Mouse (Mus musculus): ENCODE results near the gene Stat5a. TPM values are rescaled to one million over a fixed set of nuclear protein-coding genes. Genes with fewer than 3 reads are reported as not detected.

The Stat5a gene
- total RNA-seq, 2 experiments from 2014 or later, result 1.1 to 1.5 TPM

Other genes with a start within 250 kb of the Stat5a start
- gene Nkiras2, start 240.1 kb upstream of the Stat5a start, total RNA-seq (2021), result 10 to 100 TPM; 12.5 to 15.1 TPM
- gene Dnajc7, start 239.2 kb upstream of the Stat5a start, total RNA-seq (2021), result 100 to 1,000 TPM; 249 to 265 TPM
- gene Zfp385c, start 166.9 kb upstream of the Stat5a start, total RNA-seq (2021), result under 1 TPM; 0.15 to 0.66 TPM
- 1 to 10 TPM; 1.5 to 3.4 TPM for gene Dhx58, start 155.1 kb upstream of the Stat5a start, total RNA-seq (2021)
- gene Kat2a, start 146.9 kb upstream of the Stat5a start, total RNA-seq (2021), result 10 to 100 TPM; 53.0 to 54.4 TPM
- gene Hspb9, start 145.5 kb upstream of the Stat5a start, total RNA-seq (2021), result not detected
- 100 to 1,000 TPM; 143 to 149 TPM for gene Rab5c, start 121.1 kb upstream of the Stat5a start, total RNA-seq (2021)
- 1 to 10 TPM; 1.7 TPM for gene Kcnh4, start 99.4 kb upstream of the Stat5a start, total RNA-seq (2021)
- not detected for gene Hcrt, start 96.4 kb upstream of the Stat5a start, total RNA-seq (2021)
- gene Ghdc, start 88.4 kb upstream of the Stat5a start, total RNA-seq (2021), result 1 to 10 TPM; 6.2 to 9.9 TPM
- 10 to 100 TPM; 11.7 to 12.7 TPM for gene Stat5b, start 8.6 kb upstream of the Stat5a start, total RNA-seq (2021)
- 10 to 100 TPM; 34.2 to 44.7 TPM for gene Stat3, start 80.2 kb downstream of the Stat5a start, total RNA-seq (2021)
- 10 to 100 TPM; 12.4 to 14.5 TPM for gene Cavin1, start 111.5 kb downstream of the Stat5a start, total RNA-seq (2021)
- gene Atp6v0a1, start 150.1 kb downstream of the Stat5a start, total RNA-seq (2021), result 100 to 1,000 TPM; 464 to 482 TPM
- 1 to 10 TPM; 7.2 to 9.1 TPM for gene Naglu, start 210.7 kb downstream of the Stat5a start, total RNA-seq (2021)
- 1 to 10 TPM in 1 of 2 experiments, under 1 TPM in 1; 0.67 to 1.7 TPM for gene Hsd17b1, start 219.1 kb downstream of the Stat5a start, total RNA-seq (2021)
- 10 to 100 TPM; 27.0 to 28.0 TPM for gene Coasy, start 223.2 kb downstream of the Stat5a start, total RNA-seq (2021)
- gene Mlx, start 227.9 kb downstream of the Stat5a start, total RNA-seq (2021), result 10 to 100 TPM; 42.1 to 53.7 TPM
- 1 to 10 TPM; 3.6 to 3.9 TPM for gene Psmc3ip, start 236.1 kb downstream of the Stat5a start, total RNA-seq (2021)

All from layer of hippocampus, postnatal 36 days (tissue).